Mouse (Mus musculus) urinary bladder, adult 2 months (tissue): ENCODE data around the gene Ano7. TPM values are rescaled to one million over a fixed set of nuclear protein-coding genes. Genes with fewer than 3 reads are reported as not detected.

Experiments
- DNase-seq: peaks from one replicate; pipeline ENCODE4 v3.0.0; 2022; ENCODE audit warnings: low spot score
- polyA plus RNA-seq: library from polyadenylated mRNA; depleted of rRNA; stranded (reverse); fragments of >200 nt; gene quantifications from 2 replicates; pipeline ENCODE4 v1.2.3, GENCODE M21; 2012; rRNA removed

Ano7 gene
- 1.3 and 1.4 TPM in 2 replicates for polyA plus RNA-seq

GRCm38 (mm10) chr1:93373665-93374064 is at the start of gene Ano7:
Gene Ano7 (plus strand): TSS chr1:93373930.
- no peak for DNase-seq

DNA sequence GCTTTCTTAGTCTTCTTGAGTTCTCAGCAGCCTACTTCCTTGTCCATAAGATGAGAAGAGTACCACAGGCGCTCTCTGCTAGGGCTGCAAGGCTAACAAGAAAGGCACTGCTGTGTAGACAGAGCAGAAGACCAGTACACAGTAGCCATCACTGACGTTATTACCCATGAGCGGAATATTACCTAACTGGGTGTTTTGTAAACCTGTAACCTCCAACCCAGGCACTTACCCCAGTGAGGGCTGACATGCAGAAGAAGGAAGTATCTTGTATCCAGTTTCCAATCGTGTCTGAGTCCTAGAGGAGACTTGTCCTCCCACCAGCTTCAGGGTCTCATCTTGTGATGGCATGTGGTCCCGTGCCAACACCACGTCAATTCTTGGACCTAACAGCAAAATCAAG is 49.8 kb upstream of the Ano7 start:
- DNase-seq, result no peak

GRCm38 (mm10) chr1:93326446-93326845 is 47.3 kb upstream of the Ano7 start:
- DNase-seq, result no peak

- no peak for DNase-seq
Observed at GRCm38 (mm10) chr1:93334621-93335020, 39.1 kb upstream of the Ano7 start.

DNA sequence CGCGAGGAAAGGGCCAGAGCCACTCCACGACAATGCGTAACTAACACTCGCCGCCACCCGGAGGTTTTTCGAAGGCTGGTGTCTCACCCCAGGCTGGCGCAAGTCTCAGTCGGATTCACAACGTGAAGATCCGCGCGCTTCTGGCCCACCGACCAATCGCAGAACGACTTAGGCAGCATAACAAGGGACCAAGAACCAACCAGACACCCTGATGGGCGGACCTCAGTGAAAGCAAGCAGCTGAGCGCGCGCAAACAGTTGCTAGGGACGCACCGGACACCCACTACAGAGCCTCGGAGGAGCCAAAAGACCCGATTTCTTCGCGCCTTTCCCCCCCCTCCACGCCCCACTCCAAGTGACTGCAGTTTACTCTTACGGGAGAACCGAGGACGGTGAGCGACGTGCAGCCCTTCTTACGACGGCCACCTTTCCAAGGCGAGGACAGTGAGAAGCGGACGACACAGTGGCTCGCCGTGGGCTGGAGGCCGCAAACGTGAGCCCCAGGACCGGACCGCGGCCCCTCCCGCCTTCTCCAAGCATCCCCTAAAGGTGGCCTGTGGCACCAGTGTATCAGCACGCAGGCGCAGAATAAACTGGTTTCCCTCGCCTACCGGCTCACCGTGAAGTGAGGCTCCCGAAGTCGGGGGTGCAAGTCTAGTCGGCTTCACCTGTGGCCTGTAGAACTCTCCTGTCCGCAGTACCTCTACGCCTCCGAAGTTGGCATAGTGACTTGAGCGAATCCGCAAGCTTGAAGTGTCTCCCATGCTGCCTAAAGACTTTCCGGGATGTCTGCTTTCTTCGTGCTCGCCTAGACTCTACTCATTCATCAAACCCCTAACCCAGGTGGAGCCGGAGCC is 30.9 kb upstream of the Ano7 start, which contains the start of the genes Ppp1r7 and Pask:
Gene Ppp1r7 (plus strand): TSS at position 207 of the 856 bp plus-strand sequence.
Gene Pask (minus strand): TSS at position 835 of the 856 bp plus-strand sequence.
- peak; percentile 74 for DNase-seq

DNA sequence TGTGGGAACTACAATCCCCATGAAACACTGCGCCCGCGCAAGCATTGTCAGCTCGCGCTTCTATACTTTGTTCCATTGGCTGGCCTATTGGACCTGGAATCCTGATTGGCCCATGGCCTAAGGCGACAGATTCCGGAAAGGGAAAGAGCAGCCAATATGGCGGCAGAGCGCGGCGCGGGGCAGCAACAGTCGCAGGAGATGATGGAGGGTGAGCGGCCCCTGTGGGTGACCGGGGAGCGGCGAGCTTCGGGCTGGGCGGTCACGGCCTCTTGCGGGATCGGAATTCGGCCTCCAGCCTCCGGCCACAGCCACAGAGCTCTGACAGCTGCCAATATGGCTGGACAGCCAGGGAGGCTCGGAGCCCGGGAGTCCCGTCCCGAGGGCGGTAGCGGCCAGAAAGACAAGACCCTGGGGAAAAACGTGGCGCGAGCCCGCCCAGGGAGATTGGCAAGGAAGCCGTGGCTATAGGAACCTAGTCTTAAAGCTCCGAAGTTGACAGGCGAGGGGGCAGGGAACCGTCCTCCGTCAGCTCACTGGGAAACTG is 30.2 kb upstream of the Ano7 start:
- peak; percentile 79 for DNase-seq

GRCm38 (mm10) chr1:93347176-93347575 is 26.6 kb upstream of the Ano7 start:
- DNase-seq, result no peak

GRCm38 (mm10) chr1:93349701-93350100 is 24.0 kb upstream of the Ano7 start:
- no peak for DNase-seq

DNA sequence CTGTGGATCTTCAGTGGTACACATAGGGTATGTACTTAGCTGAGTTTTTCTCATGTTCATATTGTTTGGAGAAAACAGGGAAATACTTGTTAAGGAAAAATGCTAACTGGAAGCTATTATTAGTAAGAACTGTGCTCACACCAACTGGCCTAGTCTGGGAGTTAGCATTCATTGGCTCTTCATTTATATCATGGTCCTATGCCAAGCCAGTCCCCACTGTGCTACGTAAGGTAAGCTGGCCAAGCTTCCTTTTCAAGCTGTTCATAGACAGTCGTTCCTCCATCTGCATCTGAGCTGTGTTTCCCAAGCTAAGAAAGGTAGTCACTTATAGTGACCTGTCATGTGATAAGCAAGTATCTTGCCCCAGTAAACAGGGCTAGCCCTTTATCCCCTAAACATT is 21.0 kb upstream of the Ano7 start:
- DNase-seq, result no peak

GRCm38 (mm10) chr1:93362661-93363060 is 11.1 kb upstream of the Ano7 start:
- DNase-seq, result no peak

- DNase-seq, result no peak
Observed at GRCm38 (mm10) chr1:93365641-93366040, 8.1 kb upstream of the Ano7 start.

DNA sequence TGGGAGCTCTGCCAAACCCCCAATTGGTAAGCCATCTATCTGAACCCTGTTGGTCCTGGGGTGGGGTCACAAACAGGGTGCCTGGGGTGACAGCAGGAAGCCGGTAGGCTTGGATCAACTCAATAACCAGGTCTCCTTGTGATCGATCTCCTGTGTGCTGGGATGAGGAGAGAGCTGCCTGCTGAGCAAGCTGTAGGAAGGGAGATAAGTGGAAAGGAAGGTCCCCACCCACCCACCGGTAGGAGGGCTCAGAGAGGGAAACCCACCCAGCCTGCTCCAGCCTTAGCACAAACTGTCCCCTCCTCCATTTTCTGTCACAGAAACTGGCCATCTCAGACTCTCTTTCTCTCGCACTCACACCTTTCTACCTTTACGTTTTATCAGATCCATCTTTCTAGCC is 3.6 kb downstream of the Ano7 start:
- no peak for DNase-seq

- no peak for DNase-seq
Observed at GRCm38 (mm10) chr1:93379117-93379516, 5.4 kb downstream of the Ano7 start.

DNA sequence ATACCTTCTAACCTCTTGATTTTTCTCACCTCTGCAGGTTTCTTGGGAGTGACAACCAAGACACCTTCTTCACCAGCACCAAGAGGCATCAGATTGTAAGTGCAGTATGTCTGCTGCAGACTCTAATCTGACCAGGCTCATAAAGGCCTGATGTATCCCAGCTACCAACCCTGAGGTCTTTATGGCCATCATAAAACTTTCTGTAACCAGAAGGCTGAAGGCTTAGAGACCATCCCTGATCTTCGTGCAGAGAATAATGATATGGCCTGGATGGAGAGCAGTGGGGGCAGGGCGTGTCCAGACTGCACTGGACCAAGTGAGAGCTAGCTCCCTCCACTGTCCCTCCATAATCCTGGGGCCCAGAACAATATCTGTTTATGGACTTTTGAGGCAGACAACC is 13.5 kb downstream of the Ano7 start:
- DNase-seq, result no peak

DNA sequence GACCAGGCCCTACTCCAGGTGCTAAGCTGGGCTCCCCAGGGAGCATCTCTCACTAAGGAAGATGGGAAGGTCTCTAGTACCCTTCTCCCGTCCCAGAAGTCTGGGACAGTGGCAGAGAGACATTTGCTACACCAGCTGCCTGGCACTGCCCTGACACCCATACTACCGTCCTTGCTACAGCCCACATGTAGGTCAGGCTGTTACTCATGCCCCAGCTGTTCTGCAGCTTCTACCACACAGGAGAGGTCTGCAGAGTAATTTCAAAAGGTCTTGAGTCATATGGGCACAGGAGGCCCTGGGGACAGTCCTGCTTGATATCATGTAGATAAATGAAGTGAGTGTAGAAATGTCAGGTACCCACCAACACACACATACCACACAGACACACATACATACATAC is 15.2 kb downstream of the Ano7 start:
- no peak for DNase-seq

GRCm38 (mm10) chr1:93401191-93402052 is 27.7 kb downstream of the Ano7 start:
- no peak for DNase-seq

- no peak for DNase-seq
Observed at GRCm38 (mm10) chr1:93403403-93403802, 29.7 kb downstream of the Ano7 start.

DNA sequence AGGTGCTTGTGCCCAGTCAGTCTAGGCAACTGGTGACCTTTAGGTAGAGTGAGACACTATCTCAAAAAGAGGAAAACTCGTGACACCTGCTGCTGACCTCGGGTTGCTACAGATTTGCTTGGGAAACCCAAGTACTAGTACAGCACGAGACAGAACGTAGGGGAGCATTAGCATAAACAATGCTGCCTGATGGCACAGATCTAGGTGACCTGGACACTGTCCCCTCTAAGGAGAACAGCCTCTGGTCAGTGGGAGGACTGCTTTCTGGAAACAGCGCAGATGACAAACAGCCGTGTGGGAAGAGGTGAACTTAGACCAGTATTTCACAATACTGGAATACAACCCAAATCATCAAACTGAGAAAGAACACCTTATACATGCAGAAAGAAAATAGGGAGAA is 58.4 kb downstream of the Ano7 start:
- no peak for DNase-seq

GRCm38 (mm10) chr1:93439321-93439720 is 65.6 kb downstream of the Ano7 start:
- no peak for DNase-seq

DNA sequence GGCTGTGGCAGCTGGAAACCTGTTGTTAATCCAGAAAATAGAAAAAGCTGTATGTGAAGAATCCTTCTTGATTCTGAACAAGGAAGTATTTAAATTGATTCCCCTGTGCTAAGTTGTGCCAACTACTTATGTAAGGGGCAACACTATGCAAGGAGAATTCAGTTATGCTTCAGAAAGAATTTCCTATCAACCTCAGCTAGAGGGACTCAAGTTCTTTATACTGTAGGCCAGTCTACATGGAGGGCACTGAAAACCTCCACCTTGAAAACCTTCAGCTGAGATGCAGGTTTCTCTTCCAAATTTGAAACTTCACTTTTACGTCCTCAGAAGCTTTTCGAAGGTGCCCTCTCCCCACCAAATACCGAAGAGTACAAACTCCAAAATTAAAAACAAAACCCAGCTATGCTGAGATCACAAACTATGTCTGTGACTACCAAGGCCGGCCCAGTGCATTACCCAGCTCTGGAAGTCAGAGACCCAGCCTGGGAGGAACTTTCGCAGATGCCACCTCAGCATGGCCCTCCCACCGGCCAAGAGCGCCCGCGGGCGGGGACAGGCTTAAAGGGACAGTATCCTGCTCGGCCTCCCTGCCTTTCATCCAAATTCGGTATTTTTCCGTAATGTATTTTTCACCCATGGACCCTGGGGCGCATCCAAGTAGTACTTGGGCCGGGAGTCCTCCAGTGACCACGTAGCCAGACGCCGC is 70.8 kb downstream of the Ano7 start:
- DNase-seq, result no peak

- peak; percentile 82 for DNase-seq
Observed at GRCm38 (mm10) chr1:93445111-93445821, 71.5 kb downstream of the Ano7 start.
